Mouse (Mus musculus) layer of hippocampus, adult 8-10 months (tissue): ENCODE data around the gene Gm7861. TPM values are rescaled to one million over a fixed set of nuclear protein-coding genes. Genes with fewer than 3 reads are reported as not detected.
"Not testable (repeated sequence)": the region's sequence is repeated elsewhere in the genome, so short reads cannot be mapped to it uniquely, and the experiment has no call there.

Experiments
- DNase-seq, 2 experiments: peaks; one replicate each; pipeline ENCODE4 v3.0.0; 2022; ENCODE audit warnings: low spot score in 2 of 2
- total RNA-seq, 4 experiments: library from RNA; stranded (reverse); gene quantifications; 2 replicates each; pipeline ENCODE4 v1.2.4; 2022

Gene Gm7861
- total RNA-seq = not detected

DNA sequence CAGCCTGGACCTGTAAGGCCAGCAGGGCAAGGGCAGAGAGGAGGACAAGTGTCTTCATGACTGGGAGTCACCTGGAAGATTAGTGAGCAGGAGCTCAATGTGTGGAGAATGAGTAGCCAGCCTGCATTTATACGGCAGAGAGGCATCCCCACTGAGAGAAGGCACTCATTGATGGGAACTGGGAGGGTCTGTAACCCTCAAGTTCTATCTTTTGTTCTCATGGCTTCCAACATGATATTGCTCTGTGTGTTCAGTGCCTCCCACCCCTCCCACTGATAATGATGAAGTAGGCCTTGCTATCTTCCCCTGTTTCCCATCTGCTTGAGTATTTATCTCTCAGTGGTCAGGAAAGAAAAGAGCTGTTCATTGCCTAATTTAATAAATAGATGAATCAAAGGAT, at the start of gene Gm7861:
Gm7861 (minus strand) TSS at position 101 of the 400 bp plus-strand sequence.
- not testable (repeated sequence) for DNase-seq

DNA sequence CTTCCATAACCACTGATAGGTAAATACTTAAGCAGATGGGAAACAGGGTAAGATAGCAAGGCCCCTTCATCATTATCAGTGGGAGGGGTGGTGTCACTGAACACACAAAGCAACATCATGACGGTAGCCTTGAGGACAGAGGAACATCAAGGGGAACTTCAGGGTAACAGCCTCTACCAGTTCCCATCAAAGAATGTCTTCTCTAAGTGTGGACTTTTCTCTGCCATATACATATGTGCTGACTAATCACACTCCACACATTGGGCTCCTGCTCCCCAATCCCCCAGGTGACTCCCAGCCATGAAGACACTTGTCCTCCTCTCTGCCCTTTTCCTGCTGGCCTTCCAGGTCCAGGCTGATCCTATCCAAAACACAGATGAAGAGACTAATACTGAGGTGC, 23.6 kb upstream of the Gm7861 start, which contains the start of gene Defa26:
Defa26 (plus strand) TSS at position 301 of the 400 bp plus-strand sequence.
- not testable (repeated sequence) for DNase-seq

DNA sequence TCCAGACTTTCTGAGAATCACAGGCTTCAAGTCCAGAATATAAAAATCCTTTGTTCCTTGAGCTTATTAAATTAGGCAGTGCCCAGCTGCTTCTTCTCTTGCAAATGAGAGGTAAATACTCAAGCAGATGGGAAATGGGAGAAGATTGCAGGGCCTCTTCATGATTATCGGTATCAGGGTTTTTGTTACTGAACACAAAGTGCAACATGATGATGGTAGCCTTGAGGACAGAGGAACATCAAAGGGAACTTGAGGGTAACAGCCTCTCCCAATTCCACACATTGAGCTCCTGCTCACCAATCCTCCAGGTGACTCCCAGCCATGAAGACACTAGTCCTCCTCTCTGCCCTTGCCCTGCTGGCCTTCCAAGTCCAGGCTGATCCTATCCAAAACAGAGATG, 11.6 kb downstream of the Gm7861 start, which contains the start of gene Defa28:
Defa28 (plus strand) TSS at position 301 of the 400 bp plus-strand sequence.
- DNase-seq = not testable (repeated sequence)

DNA sequence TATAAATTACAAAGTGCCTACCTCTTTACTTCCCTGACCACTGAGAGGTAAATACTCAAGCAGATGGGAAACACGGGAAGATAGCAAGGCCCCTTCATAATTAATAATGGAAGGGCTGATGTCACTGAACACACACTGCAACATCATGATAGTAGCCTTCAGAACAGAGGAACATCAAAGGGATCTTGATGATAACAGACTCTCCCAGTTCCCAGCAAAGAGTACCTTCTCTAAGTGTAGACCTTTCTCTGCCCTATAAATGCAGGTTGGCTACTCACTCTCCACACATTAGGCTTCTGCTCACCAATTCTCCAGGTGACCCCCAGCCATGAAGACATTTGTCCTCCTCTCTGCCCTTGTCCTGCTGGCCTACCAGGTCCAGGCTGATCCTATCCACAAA, 29.2 kb downstream of the Gm7861 start, which contains the start of gene Defa37:
Defa37 (plus strand) TSS at position 301 of the 400 bp plus-strand sequence.
- DNase-seq = not testable (repeated sequence)

Other genes with a start within 250 kb of the Gm7861 start
- gene Defa2, start 216.0 kb downstream of the Gm7861 start, total RNA-seq = not detected
- not detected for gene Defa33, start 202.7 kb downstream of the Gm7861 start, total RNA-seq
- not detected for gene Defa36, start 167.1 kb downstream of the Gm7861 start, total RNA-seq
- gene Gm7849, start 137.9 kb downstream of the Gm7861 start, total RNA-seq = not detected
- gene Defa20, start 85.2 kb downstream of the Gm7861 start, total RNA-seq = not detected
- not detected for gene Defa32, start 65.5 kb downstream of the Gm7861 start, total RNA-seq
- gene Defa37, start 29.1 kb downstream of the Gm7861 start, total RNA-seq = not detected
- gene Defa28, start 11.5 kb downstream of the Gm7861 start, total RNA-seq = not detected
- not detected for gene Defa26, start 23.7 kb upstream of the Gm7861 start, total RNA-seq
- gene Defa17, start 61.3 kb upstream of the Gm7861 start, total RNA-seq = not detected
- not detected for gene Defa34, start 71.3 kb upstream of the Gm7861 start, total RNA-seq
- gene AY761184, start 109.1 kb upstream of the Gm7861 start, total RNA-seq = not detected
- gene Defa24, start 140.0 kb upstream of the Gm7861 start, total RNA-seq = not detected
- gene Defb50, start 229.0 kb upstream of the Gm7861 start, total RNA-seq = not detected
- gene Defb2, start 245.4 kb upstream of the Gm7861 start, total RNA-seq = not detected